Mouse (Mus musculus) heart, adult 2 months (tissue): ENCODE results near the gene Fkbp5. TPM values are rescaled to one million over a fixed set of nuclear protein-coding genes. Genes with fewer than 3 reads are reported as not detected.

Source experiments
- DNase-seq, 2 experiments: peaks; one replicate each; pipeline ENCODE4 v3.0.0; 2021
- H3K27ac ChIP-seq: fragments of 200-600 bp; 2 replicates; pipeline ENCODE4 v1.8.1; 2022
- H3K27me3 ChIP-seq: fragments of 200-500 bp; 2 replicates; pipeline ENCODE4 v1.6.1; 2012; ENCODE audit warnings: mild to moderate bottlenecking, low read length, inconsistent platforms, mixed read lengths; ENCODE audit not compliant: control insufficient read depth, insufficient read depth
- H3K36me3 ChIP-seq: fragments of 200-500 bp; 2 replicates; pipeline ENCODE4 v1.6.1; 2012; ENCODE audit warnings: low read length, inconsistent platforms; ENCODE audit not compliant: control insufficient read depth, insufficient read depth
- H3K4me1 ChIP-seq: fragments of 200-500 bp; 2 replicates; pipeline ENCODE4 v1.6.1; 2011; ENCODE audit warnings: low read length; ENCODE audit not compliant: control insufficient read depth, insufficient read depth
- H3K4me3 ChIP-seq: fragments of 200-600 bp; 2 replicates; pipeline ENCODE4 v1.8.1; 2022
- H3K79me2 ChIP-seq: fragments of 200-500 bp; replicated peaks from 2 replicates; pipeline ENCODE4 v1.6.1; 2012; ENCODE audit warnings: mild to moderate bottlenecking, inconsistent platforms, low read length, moderate library complexity, mixed read lengths; ENCODE audit not compliant: control insufficient read depth, insufficient read depth
- H3K9ac ChIP-seq: fragments of 200-500 bp; 2 replicates; pipeline ENCODE4 v1.6.1; 2012; ENCODE audit warnings: low read depth, mild to moderate bottlenecking, control low read depth, inconsistent platforms, low read length, mixed read lengths
- CTCF ChIP-seq: fragments of 200-600 bp; IDR thresholded peaks from 2 replicates; pipeline ENCODE4 v1.8.1; 2022; ENCODE audit warnings: antibody characterized with exemption, mild to moderate bottlenecking, moderate library complexity
- EP300 ChIP-seq: fragments of 200-500 bp; IDR thresholded peaks from 2 replicates; pipeline ENCODE4 v1.6.1; 2011; ENCODE audit warnings: low read depth, low read length, control low read depth; ENCODE audit not compliant: insufficient read depth
- POLR2A ChIP-seq: fragments of 200-500 bp; IDR thresholded peaks from 2 replicates; pipeline ENCODE4 v1.6.1; 2011; ENCODE audit warnings: mild to moderate bottlenecking, low read depth, low read length, control low read depth; ENCODE audit not compliant: insufficient read depth
- WGBS: fragments of 180-500 bp; shearing (Covaris S2); methylation state at CpG from one replicate; pipeline ENCODE4 v1.1.7; 2018; 5-methylcytosine and 5-hydroxymethylcytosine counted together
- intact Hi-C: fragments of 180-260 bp; cut with DNase I; formaldehyde crosslinking; loops from one replicate; pipeline ENCODE4 v1.15.1; 2025
- polyA plus RNA-seq: library from polyadenylated mRNA; depleted of rRNA; stranded (reverse); fragments of >200 nt; gene quantifications from 2 replicates; pipeline ENCODE4 v1.2.3, GENCODE M21; 2012
- total RNA-seq, 2 experiments: library from RNA; stranded (reverse); gene quantifications; 2 replicates each; pipeline ENCODE4 v1.2.3; 2021

Gene Fkbp5
- total and polyA plus RNA-seq, 3 experiments, result 8.5 to 70.2 (median 63.3) TPM

GRCm38 (mm10) chr17:28442661-28443060 is 74.7 kb downstream of the Fkbp5 start:
- Histone ChIP-seq H3K79me2 (no peaks in the 10 kb centered on the region), H3K27ac (no peak overlapping the region), H3K9ac (no peak overlapping the region), H3K4me3 (no peak overlapping the region), H3K4me1 (peaks cover 2% of the 10 kb centered on the region), H3K27me3 (no peaks in the 10 kb centered on the region), H3K36me3 (no peaks in the 10 kb centered on the region)
- no peak for DNase-seq
- intact Hi-C loops, result no loop called here
- WGBS, result 84% methylated on average over 6 of the region's 6 CpGs
- TF ChIP-seq CTCF (no peak), EP300 (no peak), POLR2A (no peak)

- no peaks in the 10 kb centered on the region for H3K27me3 ChIP-seq
- H3K36me3 ChIP-seq, result no peaks in the 10 kb centered on the region
- DNase-seq, result no peak
- H3K27ac ChIP-seq, result no peak overlapping the region
- TF ChIP-seq CTCF, result no peak
- no peak for TF ChIP-seq EP300
- no peak for TF ChIP-seq POLR2A
- H3K9ac ChIP-seq, result no peak overlapping the region
- no peaks in the 10 kb centered on the region for H3K4me1 ChIP-seq
- H3K79me2 ChIP-seq, result no peaks in the 10 kb centered on the region
- no peak overlapping the region for H3K4me3 ChIP-seq
- WGBS, result 80% methylated on average over 6 of the region's 6 CpGs
- intact Hi-C loops, result no loop called here
These were observed 78.8 kb downstream of the Fkbp5 start for GRCm38 (mm10) chr17:28438342-28439115.

- Histone ChIP-seq H3K4me3 (no peak overlapping the region), H3K36me3 (no peaks in the 10 kb centered on the region), H3K79me2 (no peaks in the 10 kb centered on the region), H3K27ac (no peak overlapping the region), H3K4me1 (no peaks in the 10 kb centered on the region), H3K27me3 (no peaks in the 10 kb centered on the region), H3K9ac (no peak overlapping the region)
- no peak for DNase-seq
- TF ChIP-seq CTCF (no peak), POLR2A (no peak)
- intact Hi-C loops, result no loop called here
- WGBS, result 97% methylated on average over 2 of the region's 2 CpGs
These were observed 79.4 kb downstream of the Fkbp5 start for GRCm38 (mm10) chr17:28437938-28438337.

- no peak for TF ChIP-seq POLR2A
- no peak for TF ChIP-seq EP300
- no peak for TF ChIP-seq CTCF
- no peaks in the 10 kb centered on the region for H3K79me2 ChIP-seq
- H3K27me3 ChIP-seq, result no peaks in the 10 kb centered on the region
- intact Hi-C loops, result no loop called here
- H3K9ac ChIP-seq, result no peak overlapping the region
- H3K27ac ChIP-seq, result no peak overlapping the region
- peaks cover 2% of the 10 kb centered on the region; the same call in 1 of the 2 replicates for H3K4me1 ChIP-seq
- no peak for DNase-seq
- H3K36me3 ChIP-seq, result no peaks in the 10 kb centered on the region
- H3K4me3 ChIP-seq, result no peak overlapping the region
- WGBS, result 67% methylated on average over 5 of the region's 5 CpGs
These were observed 82.3 kb downstream of the Fkbp5 start for GRCm38 (mm10) chr17:28434921-28435485.

GRCm38 (mm10) chr17:28433029-28433428 is 84.3 kb downstream of the Fkbp5 start:
- Histone ChIP-seq H3K4me1 (peaks cover 12% of the 10 kb centered on the region), H3K27me3 (no peaks in the 10 kb centered on the region), H3K27ac (no peak overlapping the region), H3K79me2 (no peaks in the 10 kb centered on the region), H3K36me3 (peaks cover 7% of the 10 kb centered on the region), H3K9ac (no peak overlapping the region), H3K4me3 (no peak overlapping the region)
- intact Hi-C loops, result loop anchor here (2.0 kb wide), 1 partner anchor 26 kb away; no protein-coding TSS in a partner anchor
- DNase-seq, result no peak
- WGBS, result 87% methylated on average over 6 of the region's 6 CpGs
- no peak for TF ChIP-seq POLR2A
- TF ChIP-seq EP300, result no peak

- H3K4me3 ChIP-seq, result no peak overlapping the region
- H3K36me3 ChIP-seq, result peaks cover 7% of the 10 kb centered on the region
- no peak overlapping the region for H3K9ac ChIP-seq
- no peaks in the 10 kb centered on the region for H3K79me2 ChIP-seq
- WGBS, result 84% methylated on average over 6 of the region's 6 CpGs
- H3K27me3 ChIP-seq, result no peaks in the 10 kb centered on the region
- TF ChIP-seq POLR2A (no peak), CTCF (peak; percentile 53), EP300 (no peak)
- H3K27ac ChIP-seq, result no peak overlapping the region
- H3K4me1 ChIP-seq, result peaks cover 12% of the 10 kb centered on the region
- DNase-seq, result no peak
- intact Hi-C loops, result loop anchor here (2.0 kb wide), 1 partner anchor 25 kb away; no protein-coding TSS in a partner anchor
These were observed 85.4 kb downstream of the Fkbp5 start for GRCm38 (mm10) chr17:28431931-28432335.
